Mouse (Mus musculus): Measurements from ENCODE around the gene Lbh.

- TF ChIP-seq CTCF (IDR thresholded peaks at IDR 0.05; ENCODE audit: low read depth) (no peak), EP300 (IDR thresholded peaks at IDR 0.05; ENCODE audit: low read depth) (no peak)
Measured at GRCm38 (mm10) chr17:72934146-72934545, 16.0 kb downstream of the Lbh start.
